Mouse (Mus musculus) adrenal gland, adult 2 months (tissue): ENCODE measurements around the gene Ptprn2. TPM values are rescaled to one million over a fixed set of nuclear protein-coding genes. Genes with fewer than 3 reads are reported as not detected.

Experiments used
- DNase-seq: peaks from one replicate; pipeline ENCODE4 v3.0.0; 2021
- polyA plus RNA-seq: library from polyadenylated mRNA; depleted of rRNA; stranded (reverse); fragments of >200 nt; gene quantifications from 2 replicates; pipeline ENCODE4 v1.2.3, GENCODE M21; 2012
- total RNA-seq, 2 experiments: library from RNA; stranded (reverse); gene quantifications; 2 replicates each; pipeline ENCODE4 v1.2.3; 2021

Gene Ptprn2
- total and polyA plus RNA-seq, 3 experiments: 17.4 to 25.4 (median 18.7) TPM

- DNase-seq: no peak
Measured at GRCm38 (mm10) chr12:116778095-116779090, 292.9 kb downstream of the Ptprn2 start.

- DNase-seq: no peak
Measured at GRCm38 (mm10) chr12:116780419-116780818, 294.9 kb downstream of the Ptprn2 start.

GRCm38 (mm10) chr12:116785731-116786130 lies 300.2 kb downstream of the Ptprn2 start:
- no peak for DNase-seq

GRCm38 (mm10) chr12:116788346-116788745 lies 302.8 kb downstream of the Ptprn2 start:
- DNase-seq: no peak

- DNase-seq: no peak
Measured at GRCm38 (mm10) chr12:116803331-116803730, 317.8 kb downstream of the Ptprn2 start.

GRCm38 (mm10) chr12:116804712-116805111 lies 319.2 kb downstream of the Ptprn2 start:
- DNase-seq: no peak

- DNase-seq: no peak
Measured at GRCm38 (mm10) chr12:116805129-116805809, 319.7 kb downstream of the Ptprn2 start.

- no peak for DNase-seq
Measured at GRCm38 (mm10) chr12:116806089-116806488, 320.6 kb downstream of the Ptprn2 start.

GRCm38 (mm10) chr12:116813012-116813411 lies 327.5 kb downstream of the Ptprn2 start:
- no peak for DNase-seq

GRCm38 (mm10) chr12:116819836-116820235 lies 334.3 kb downstream of the Ptprn2 start:
- DNase-seq: no peak

- DNase-seq: no peak
Measured at GRCm38 (mm10) chr12:116823341-116823740, 337.8 kb downstream of the Ptprn2 start.

GRCm38 (mm10) chr12:116827748-116828147 lies 342.2 kb downstream of the Ptprn2 start:
- no peak for DNase-seq

GRCm38 (mm10) chr12:116838611-116839192 lies 353.2 kb downstream of the Ptprn2 start:
- no peak for DNase-seq

GRCm38 (mm10) chr12:116842723-116843272 lies 357.3 kb downstream of the Ptprn2 start:
- DNase-seq: no peak

- no peak for DNase-seq
Measured at GRCm38 (mm10) chr12:116846220-116846619, 360.7 kb downstream of the Ptprn2 start.

- DNase-seq: no peak
Measured at GRCm38 (mm10) chr12:116847021-116847420, 361.5 kb downstream of the Ptprn2 start.

GRCm38 (mm10) chr12:116856307-116856706 lies 370.8 kb downstream of the Ptprn2 start:
- no peak for DNase-seq

- DNase-seq: no peak
Measured at GRCm38 (mm10) chr12:116861360-116862017, 376.0 kb downstream of the Ptprn2 start.

GRCm38 (mm10) chr12:116863291-116863899 lies 377.9 kb downstream of the Ptprn2 start:
- no peak for DNase-seq

GRCm38 (mm10) chr12:116873866-116874585 lies 388.5 kb downstream of the Ptprn2 start:
- no peak for DNase-seq
